Mouse (Mus musculus): ENCODE data around the gene Nlgn2. TPM values are rescaled to one million over a fixed set of nuclear protein-coding genes. Genes with fewer than 3 reads are reported as not detected.
A peak's percentile ranks its signal among the peaks of the same experiment; 100 is the strongest.

Gene Nlgn2
- total RNA-seq, 2 experiments from 2014 or later: 22.3 to 23.2 TPM

DNA sequence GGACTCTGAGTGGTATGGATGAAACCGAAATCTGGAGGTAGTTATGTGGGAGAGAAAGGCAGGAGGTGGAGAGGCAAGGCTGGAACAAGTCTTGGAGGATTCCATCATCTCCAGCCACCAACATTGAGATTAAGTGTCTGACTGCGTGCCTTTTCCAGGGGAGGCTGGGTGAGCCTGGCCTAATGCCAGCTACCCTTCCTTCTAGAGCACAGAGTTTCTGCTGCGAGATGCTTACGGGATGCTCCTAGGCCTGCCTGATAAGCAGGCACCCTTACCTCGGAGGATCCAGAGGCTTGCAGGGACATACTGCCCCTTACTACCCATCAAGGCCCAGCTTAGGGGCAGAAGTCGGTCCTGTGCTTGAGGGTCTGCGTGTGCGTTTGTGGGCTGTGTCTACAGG, 4.0 kb downstream of the Nlgn2 start:
- DNase-seq (ENCODE audit: low spot score in 2 of 2): no peak

DNA sequence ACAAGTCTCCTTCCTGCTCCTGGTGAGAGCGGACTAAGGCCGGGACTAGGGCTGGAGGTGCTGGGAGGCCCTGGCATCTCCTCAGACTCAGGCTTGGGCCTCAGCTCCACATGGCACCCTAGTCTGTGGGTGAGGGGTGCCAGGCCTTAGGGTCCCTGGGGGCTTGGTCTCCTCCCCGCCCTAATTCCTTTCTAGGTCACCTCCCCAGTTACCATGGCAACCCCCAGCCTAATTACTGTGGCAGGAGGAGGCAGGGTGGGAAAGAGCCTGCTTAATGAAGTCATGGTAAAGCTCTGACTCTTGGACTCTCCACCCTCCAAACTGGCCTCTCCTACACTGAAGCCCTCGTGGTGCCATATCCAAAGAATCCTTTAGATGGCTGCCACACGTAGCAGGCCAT, 8.8 kb downstream of the Nlgn2 start:
- no peak for DNase-seq (ENCODE audit: low spot score in 2 of 2)

DNA sequence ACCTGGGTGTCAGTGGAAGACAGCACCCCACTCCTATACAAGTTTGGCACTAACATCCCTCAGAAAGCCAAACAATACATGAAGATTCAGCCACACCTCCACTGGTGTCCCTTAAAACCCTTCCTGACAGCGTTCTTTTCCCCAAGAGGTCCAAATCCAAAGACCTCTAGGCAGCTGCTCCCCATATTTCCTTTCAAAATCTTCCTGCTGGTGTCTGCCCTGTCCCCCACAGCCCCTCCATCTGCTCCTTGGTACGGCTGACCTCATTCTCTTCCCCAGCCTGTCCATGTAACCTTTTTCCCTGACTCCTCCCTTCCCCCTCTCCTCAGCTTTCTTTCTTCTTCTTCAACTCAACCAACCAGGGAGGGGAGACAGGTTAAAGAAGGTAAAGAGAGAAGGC, 14.1 kb downstream of the Nlgn2 start:
- no peak for DNase-seq (ENCODE audit: low spot score in 2 of 2)

DNA sequence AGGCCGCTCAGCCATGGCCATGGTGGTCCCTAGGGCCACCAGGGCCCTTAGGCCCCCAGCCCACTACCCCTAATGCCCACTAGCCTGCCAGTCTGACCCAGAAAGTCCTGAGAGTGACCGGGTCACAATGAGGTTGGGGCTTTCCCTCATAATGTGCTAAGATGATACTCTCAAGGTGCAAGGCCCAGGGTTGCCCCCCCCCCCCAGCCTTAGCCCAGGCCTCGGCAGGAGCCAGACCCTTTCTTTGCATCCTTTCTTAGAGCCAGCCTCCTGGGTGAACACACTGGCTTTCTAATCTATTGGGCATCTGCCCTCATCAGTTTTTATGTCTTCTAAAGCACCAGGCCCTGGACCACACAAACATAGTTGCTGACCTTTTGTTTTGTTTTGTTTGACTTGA, 15.5 kb downstream of the Nlgn2 start, which contains the start of gene Spem1:
Spem1 (minus strand) TSS at position 101 of the 400 bp plus-strand sequence.
- DNase-seq (ENCODE audit: low spot score in 2 of 2): no peak

DNA sequence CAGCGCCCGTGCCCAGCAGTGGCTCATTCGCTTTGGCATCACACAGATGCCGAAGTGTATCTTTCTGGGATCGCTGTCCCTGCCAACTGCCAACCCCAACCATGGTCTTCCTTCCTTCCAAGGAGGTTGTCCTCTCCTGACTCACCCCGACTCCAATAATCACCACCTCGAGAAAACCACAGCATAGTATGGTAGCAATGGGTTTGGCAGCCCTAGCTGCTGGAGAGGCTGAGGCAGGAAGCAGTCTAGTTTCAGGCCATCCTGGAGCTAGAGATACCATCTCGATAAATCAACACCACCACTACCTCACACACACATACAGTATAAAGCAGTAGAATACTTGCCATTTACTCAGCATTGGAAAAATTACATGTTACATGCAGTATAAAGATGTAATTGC, 18.7 kb downstream of the Nlgn2 start:
- no peak for DNase-seq (ENCODE audit: low spot score in 2 of 2)

DNA sequence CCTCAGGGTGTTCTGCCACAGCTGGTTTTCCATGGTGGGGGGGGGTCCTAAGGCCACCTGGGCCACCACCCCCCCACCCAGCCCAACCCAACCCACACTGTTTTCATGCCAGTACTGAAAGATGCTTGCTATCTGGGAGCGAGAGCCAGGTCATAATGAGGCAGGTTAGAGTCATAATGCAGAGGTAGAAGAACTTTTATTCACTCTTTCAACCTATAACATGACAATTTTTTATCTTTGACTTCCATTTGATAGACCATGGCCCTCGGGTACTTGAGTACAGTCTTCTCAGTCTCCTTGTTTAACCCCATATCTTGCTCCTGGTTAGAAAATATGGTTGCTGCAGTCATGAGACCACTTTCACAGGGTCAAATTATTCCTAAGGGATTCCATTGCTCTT, 19.2 kb downstream of the Nlgn2 start, which contains the start of gene Spem2:
Spem2 (minus strand) TSS at position 101 of the 400 bp plus-strand sequence.
- no peak for DNase-seq (ENCODE audit: low spot score in 2 of 2)

DNA sequence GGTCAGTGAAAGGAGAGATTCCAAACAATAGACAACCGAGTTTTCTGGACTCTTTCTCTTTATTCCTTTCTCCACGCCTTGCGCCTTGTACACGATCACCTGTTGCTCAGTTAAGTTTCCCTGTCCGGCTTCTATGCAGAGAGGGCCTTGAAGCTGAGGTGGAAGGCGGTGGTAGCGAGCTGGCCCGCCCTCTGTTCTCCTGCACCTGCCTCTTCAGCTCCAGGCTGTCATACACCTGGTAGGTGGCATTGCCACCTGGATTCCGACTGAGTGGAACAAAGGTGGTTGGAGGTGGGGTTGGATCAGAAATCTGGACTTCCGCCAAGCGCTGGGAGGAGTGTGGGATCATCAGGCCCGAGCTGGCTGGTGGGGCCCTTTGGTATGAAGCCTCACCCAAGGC, 21.1 kb downstream of the Nlgn2 start:
- DNase-seq (ENCODE audit: low spot score in 2 of 2): no peak

DNA sequence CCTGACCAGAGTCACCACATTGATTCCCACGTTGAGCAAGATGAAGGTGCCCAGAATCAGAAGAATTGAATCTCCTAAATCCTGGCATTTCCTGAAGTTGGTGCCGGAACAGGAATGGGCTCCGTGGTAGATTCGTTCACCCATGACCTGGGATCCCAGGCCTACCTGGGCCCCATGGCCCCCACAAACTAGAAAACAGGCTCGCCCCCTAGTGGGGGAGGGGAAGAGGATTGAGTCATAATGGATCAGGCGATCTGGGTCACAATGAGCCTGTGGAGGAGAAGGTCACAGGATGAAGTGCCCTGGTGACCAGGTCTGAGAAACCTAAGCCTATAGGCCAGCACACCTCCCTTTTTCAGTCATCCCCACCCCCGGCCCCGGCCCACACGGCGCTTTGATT, 22.4 kb downstream of the Nlgn2 start, which contains the start of gene Gm39566:
Gm39566 (minus strand) TSS at position 144 of the 400 bp plus-strand sequence.
- no peak for DNase-seq (ENCODE audit: low spot score in 2 of 2)

DNA sequence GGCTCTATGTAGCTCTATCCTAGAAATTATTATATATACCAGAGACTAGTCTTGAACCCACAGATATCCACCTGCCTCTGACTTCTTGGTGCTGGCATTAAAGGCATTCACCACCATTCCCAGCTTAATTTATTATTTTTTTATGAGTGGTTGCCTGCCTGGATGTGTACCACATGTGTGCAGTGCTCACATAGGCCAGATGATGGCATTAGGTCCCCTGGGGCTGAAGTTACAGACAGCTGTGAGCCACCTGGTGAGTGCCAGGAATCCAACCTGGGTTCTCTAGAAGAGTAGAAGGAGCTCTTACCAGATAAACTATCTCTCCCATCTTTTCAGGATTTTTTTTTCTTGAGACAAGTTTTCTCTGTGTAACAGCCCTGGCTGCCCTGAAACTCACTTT, 27.3 kb downstream of the Nlgn2 start:
- DNase-seq (ENCODE audit: low spot score in 2 of 2): no peak

DNA sequence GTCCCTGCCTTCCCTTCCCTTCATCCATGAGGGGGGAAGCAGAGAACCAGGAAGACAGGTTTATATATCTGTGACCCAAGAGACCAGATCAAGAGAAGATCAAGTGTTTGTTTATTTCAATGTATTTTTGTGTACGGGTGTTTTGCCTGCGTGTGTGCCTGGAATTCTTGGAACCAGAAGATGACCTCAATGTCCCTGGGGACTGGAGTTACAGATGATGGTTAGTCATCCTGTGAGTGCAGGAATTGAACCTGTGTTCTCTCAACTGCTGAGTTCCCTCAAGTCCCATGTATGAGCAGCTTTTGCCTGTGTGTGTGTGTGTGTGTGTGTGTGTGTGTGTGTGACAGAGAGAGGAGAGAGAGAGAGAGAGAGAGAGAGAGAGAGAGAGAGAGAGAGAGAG, 29.9 kb downstream of the Nlgn2 start:
- DNase-seq (ENCODE audit: low spot score in 2 of 2): no peak

DNA sequence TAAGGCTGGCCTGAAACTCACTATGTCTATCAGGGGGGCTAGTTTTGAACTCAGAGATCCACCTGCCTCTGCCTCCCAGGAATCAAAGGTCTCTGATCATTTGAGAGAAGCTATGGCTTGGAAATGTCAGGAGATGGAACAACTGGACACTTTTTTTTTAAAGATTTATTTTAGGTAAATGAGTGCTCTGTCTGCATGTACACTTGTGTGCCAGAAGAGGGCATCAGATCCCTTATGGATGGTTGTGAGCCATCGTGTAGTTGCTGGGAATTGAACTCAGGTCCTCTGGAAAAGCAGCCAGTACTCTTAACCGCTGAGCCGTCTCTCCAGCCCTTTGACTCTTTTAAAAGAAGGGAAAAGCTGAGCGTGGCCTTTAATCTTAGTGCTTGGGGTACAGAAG, 31.2 kb downstream of the Nlgn2 start:
- no peak for DNase-seq (ENCODE audit: low spot score in 2 of 2)

DNA sequence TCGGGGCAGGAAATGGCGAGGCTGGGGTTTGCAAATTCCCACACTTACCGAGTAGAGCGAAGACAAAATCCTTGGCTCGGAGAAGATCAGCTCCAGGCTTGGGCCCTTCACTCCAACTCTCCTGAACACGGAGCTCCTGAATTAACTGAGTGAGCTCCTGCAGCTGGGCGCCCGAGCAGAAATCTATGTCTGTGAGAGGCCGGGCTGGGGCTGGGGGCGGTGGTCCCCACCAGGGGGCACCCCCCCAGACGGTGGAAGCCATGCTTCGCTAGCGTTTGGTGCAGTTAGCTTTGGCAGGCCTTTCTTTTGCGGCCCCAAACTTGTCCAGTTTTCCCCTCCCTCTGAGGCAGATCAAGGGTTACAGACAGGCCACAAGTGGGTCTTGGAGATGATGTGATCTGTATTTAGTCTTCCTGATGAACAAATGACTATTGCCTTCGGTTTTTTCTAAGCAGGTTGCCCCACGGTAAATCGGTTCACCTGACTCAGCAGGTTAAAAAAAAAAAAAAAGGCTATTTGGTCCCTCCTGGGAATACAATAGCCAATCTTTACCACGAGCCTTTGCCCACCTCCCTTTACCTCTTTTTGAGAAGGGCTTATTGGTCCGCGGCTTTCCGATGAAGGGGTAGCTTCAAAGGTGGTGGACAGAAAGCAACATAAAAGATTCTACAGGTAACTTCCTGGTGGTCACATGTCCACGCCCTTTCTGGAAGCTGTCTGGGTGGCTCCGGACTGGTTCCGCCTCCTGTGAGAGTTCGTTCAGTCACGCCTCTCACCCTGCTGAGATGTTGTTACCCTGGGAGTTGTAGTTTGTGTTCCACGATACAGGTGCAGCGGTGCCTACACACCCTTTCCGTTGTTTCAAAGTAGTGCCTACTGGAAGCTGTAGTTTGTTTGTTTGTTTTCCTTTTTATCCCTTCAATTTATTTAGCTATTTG, 32.3 kb downstream of the Nlgn2 start, which contains the start of gene Tmem102:
Tmem102 (minus strand) TSS at position 653 of the 938 bp plus-strand sequence.
- no peak for DNase-seq (ENCODE audit: low spot score in 2 of 2)

DNA sequence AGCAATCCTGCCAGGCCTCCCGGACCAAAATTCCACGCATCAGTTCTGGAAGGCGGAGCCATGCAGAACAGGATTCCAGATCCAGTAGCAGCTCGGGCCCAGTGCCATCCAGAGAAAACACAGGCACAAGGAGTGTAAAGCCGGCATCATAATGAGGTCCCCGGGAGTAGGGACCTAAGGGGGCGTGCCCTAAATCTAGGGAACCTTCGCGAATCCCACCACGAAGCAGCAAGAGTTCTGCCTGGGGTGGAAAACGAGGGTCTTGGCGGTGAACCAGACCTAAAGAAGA, 33.0 kb downstream of the Nlgn2 start:
- DNase-seq (ENCODE audit: low spot score in 2 of 2): no peak

DNA sequence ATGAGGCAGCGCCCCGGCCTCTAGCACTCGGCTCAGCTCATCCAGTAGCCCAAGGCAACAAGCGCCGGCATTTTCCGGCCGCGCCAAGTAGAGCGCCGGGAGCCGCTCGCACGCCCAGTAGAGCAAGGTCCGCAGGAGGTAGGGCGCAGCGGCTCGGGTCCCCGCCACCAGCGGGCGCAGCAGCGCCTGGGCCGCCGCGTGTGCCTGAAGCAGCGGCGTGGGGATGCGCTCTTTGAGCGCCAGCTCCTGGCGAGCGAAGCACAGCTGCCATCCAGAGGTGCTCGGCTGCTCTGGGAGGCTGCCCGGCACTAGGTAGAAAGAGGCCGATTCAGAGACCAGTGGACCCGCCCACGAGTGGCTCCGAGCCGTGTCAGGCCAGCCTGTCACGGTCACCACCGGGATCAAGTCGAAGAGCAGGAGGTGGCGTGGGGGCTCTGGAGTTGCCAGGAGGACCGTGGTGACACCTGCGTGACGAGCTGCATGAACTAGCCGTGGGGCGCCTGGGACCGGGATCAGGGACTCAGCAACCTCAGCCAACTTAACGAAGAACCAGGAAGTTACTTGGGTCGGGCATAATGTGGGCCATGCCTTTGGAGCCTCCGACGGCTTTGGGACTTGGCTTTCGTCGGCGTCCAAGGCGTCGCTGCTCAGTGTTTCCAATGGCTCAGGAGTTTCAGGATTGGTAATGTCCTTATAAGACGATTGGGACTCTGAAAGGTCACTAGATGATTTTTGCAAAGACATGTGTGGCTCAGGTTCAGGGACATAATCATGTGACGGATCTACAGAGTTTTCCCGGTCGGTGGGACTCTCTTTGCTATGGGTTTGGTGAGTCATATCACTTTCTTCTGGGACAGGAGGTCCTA, 33.6 kb downstream of the Nlgn2 start:
- DNase-seq (ENCODE audit: low spot score in 2 of 2): peak; percentile 55 to 71

DNA sequence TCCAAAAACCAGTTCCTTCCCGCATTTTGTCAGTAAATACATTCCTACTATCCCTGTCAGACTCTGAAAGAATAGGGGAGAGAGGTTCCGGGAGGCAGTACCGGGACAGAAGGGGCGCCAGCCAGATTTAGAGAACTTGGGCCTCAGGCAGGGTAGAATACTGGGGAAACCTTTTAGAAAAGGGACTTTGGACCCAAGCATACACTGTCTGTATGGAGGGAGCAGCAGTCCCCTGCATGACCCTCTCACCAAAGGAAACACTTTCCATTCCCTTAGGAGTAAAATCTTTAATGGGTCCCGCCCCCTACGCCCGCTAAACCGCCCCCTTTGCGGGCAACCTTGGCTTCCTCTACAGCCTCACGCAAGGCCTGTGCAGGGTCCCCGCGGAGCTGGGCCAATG, 34.3 kb downstream of the Nlgn2 start:
- DNase-seq (ENCODE audit: low spot score in 2 of 2): no peak

DNA sequence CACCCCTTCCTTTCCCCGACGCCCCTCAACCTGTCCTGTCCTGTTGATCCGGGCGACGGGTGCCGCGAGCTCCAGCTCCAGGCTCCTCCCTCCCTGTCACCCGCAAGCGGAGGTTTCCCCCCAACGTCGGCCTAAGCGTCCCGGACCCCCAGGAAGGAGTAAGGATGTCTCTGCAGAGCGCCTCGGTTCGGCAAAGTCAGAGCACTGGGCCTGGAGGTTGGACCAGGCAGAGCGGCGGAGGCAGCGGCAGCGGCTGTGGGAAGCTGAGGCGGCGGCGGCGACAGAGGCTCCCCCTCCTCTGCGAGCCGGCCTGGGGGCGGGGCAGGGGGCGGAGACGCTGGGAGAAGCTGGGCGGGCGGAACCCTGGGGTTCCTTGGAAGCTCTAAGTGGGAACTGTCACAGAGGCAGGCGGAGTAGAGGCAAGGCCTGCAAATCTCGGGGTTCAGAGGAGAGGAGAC, 34.9 kb downstream of the Nlgn2 start:
- DNase-seq (ENCODE audit: low spot score in 2 of 2): peak; percentile 79 to 85

DNA sequence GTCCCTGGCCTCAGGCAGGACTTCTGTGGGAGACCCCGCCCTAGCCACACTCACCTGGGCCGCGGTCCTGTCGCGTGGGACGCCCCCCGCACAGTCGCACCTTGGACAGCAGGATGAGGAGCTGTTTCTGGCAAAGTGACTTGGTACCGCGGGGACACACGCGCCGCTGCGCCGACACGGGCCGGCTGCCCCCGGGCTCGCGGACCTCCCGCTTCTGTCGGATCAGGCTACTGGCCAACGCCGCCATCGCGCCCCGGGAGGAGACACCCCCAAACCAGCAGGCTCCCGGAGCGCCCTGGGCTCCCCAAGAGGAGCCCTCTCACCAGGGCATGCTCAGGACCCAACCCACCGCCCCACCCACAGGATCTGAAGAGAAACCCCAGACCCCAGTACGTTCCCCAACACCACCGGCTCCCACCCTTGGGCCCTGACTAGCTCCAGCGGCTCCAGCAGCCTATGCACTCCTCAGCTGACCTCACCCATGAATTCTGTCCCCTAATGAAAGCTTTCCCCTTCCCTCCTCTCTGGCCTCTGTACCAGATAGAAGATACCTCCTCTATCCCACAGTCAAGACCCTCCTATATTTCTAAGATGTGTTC, 36.1 kb downstream of the Nlgn2 start, which contains the start of gene Fgf11:
Fgf11 (minus strand) TSS at position 479 of the 599 bp plus-strand sequence.
- DNase-seq (ENCODE audit: low spot score in 2 of 2): no peak

DNA sequence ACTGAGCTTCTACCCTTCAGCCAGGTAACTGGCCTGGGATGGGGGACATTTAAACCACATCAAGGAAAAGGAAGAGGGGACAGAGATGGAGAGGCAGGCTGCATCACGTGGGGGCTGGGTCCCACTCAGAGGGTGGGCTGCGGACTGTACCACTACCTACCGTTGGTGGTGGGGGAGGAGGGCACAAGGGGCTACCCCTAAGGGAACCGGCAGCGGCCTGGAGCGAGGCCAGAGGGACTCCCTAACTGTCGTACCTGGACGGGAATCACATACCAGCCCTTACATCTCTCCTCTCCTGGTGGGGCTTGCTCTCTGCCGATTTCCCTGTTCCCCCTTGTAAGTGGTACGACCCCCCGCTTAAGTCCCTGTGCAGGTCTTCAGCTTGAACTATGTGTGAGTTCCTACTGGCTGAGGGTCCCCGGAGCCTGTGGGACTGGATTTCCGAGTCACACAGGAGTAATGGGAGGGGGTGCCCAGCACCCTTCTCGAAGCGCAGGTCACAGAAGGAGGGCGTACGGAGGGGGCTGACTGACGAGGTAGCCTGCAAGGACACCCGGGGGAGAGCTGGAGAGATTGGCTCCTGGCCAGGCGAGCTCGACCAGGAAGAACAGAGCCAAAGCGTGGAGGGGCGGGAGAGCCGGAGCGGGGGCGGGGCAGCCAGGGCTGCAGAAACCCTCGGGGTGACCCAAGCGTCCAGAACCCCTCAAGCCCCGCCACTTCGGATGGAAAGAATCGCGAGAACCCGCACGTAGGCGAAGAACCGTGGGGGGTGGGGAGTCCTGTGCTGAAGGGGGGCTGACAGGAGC, 37.0 kb downstream of the Nlgn2 start:
- DNase-seq (ENCODE audit: low spot score in 2 of 2): peak; percentile 60 to 72

DNA sequence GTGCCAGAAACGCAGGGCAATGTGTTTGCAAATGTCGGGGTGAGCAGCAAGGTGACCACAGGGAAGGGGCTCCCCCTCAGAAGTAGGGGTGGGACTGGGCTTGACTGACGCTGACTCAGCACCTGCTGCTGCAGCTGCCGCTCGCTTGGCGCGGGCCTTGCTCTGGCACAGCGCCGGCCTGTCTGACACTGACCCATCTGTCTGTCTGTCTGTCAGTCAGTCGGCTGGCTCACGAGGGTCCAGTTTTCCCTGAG, 37.5 kb downstream of the Nlgn2 start:
- DNase-seq (ENCODE audit: low spot score in 2 of 2): peak in 1 of 2 experiments; percentile 60

DNA sequence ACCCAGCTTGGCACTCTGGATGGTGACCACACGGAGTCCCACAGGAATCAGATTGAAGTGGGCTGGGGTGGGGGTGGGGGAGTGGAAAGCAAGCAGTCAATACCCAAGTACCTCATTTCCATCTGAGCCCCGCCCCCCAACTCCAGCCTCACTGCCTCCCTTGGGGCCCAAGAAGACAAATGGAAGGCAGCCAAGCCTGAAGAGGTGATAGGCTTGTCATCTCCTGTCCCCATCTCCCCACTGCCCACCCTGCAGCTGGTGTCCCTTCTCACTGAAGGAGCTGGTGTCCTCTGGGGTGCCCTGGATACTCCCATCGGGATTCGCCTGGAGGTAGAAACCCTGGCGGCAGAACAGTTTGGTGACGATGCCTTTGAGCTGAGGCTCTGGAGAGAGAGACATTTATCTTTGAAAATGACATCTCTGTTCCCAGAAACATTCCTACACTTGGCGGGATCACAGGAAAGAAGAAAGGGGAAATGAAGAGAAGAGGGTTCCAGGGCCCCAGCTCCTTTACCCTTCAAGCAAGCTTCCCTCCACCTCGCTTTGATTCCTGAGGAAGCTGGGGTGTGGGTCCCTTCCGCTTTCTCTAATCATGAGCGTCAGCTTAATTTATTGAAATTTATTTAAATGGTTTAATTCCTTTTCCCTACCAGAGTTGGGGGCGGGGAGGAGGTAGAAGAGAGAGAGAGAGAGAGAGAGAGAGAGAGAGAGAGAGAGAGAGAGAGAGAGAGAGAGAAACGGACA, 38.0 kb downstream of the Nlgn2 start:
- no peak for DNase-seq (ENCODE audit: low spot score in 2 of 2)
